Mouse (Mus musculus): ENCODE results near the gene Cacna1c. TPM values are rescaled to one million over a fixed set of nuclear protein-coding genes. Genes with fewer than 3 reads are reported as not detected.
A peak's percentile ranks its signal among the peaks of the same experiment; 100 is the strongest.

Cacna1c gene
- polyA plus RNA-seq, 1 experiment from 2014 or later = 0.23 TPM

- Histone ChIP-seq H3K4me3 (ENCODE audit: low read depth, low read length) (no peak overlapping the region), H3K27me3 (ENCODE audit: insufficient read depth, low read length) (no peaks in the 10 kb centered on the region), H3K9ac (replicated peaks) (no peak overlapping the region), H3K4me2 (ENCODE audit: low read depth, low read length) (no peak overlapping the region), H3K9me3 (ENCODE audit: low read length) (no peaks in the 10 kb centered on the region), H3K4me1 (ENCODE audit: insufficient read depth) (no peaks in the 10 kb centered on the region), H3K36me3 (replicated peaks; ENCODE audit: insufficient read depth, low read length) (no peaks in the 10 kb centered on the region), H3K27ac (ENCODE audit: low read depth) (no peak overlapping the region)
- no peak for DNase-seq
- ATAC-seq = no peak
- WGBS (ENCODE audit: insufficient replicate concordance) = 71% methylated on average over 5 of the region's 5 CpGs
- TF ChIP-seq CTCF (IDR thresholded peaks at IDR 0.05; ENCODE audit: low read depth) (no peak), EP300 (IDR thresholded peaks at IDR 0.05; ENCODE audit: low read depth) (no peak)
These were observed 127.1 kb downstream of the Cacna1c start for GRCm38 (mm10) chr6:119069145-119069544.

DNA sequence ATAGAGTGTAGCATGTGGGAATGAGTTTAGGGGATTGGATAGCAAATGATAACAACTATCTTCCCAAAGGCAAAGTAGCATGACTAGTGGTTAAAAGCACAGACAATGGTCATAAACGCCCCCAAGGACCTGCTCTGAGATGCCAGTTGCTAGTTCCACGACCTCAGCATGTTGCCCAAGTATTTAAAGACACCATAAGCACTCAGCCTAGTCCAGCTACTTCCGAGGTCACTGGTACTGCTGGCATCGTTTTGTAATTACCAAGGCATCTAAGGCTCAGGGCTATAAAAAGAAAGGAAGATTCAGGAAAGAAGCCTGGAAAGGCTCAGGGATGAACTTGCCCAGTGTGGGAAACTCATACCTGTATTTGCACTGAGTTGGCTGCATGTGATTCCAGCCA, 127.6 kb downstream of the Cacna1c start:
- H3K4me3 ChIP-seq (ENCODE audit: low read depth, low read length) = no peak overlapping the region
- no peaks in the 10 kb centered on the region for H3K9me3 ChIP-seq (ENCODE audit: low read length)
- no peaks in the 10 kb centered on the region for H3K27me3 ChIP-seq (ENCODE audit: insufficient read depth, low read length)
- H3K4me1 ChIP-seq (ENCODE audit: insufficient read depth) = no peaks in the 10 kb centered on the region
- ATAC-seq = no peak
- no peaks in the 10 kb centered on the region for H3K36me3 ChIP-seq (replicated peaks; ENCODE audit: insufficient read depth, low read length)
- H3K9ac ChIP-seq (replicated peaks) = no peak overlapping the region
- WGBS (ENCODE audit: insufficient replicate concordance) = 55% methylated on average over 4 of the region's 4 CpGs
- no peak for DNase-seq
- TF ChIP-seq CTCF (IDR thresholded peaks at IDR 0.05; ENCODE audit: low read depth) (no peak), EP300 (IDR thresholded peaks at IDR 0.05; ENCODE audit: low read depth) (no peak)
- no peak overlapping the region for H3K4me2 ChIP-seq (ENCODE audit: low read depth, low read length)
- no peak overlapping the region for H3K27ac ChIP-seq (ENCODE audit: low read depth)

GRCm38 (mm10) chr6:119064961-119065360, 131.3 kb downstream of the Cacna1c start:
- Histone ChIP-seq H3K27ac (ENCODE audit: low read depth) (no peak overlapping the region), H3K36me3 (replicated peaks; ENCODE audit: insufficient read depth, low read length) (no peaks in the 10 kb centered on the region), H3K4me1 (ENCODE audit: insufficient read depth) (no peaks in the 10 kb centered on the region), H3K4me3 (ENCODE audit: low read depth, low read length) (no peak overlapping the region), H3K27me3 (ENCODE audit: insufficient read depth, low read length) (no peaks in the 10 kb centered on the region), H3K9ac (replicated peaks) (no peak overlapping the region), H3K9me3 (ENCODE audit: low read length) (no peaks in the 10 kb centered on the region), H3K4me2 (ENCODE audit: low read depth, low read length) (no peak overlapping the region)
- WGBS (ENCODE audit: insufficient replicate concordance) = 60% methylated on average over 5 of the region's 5 CpGs
- DNase-seq = no peak
- peak; percentile 93 for ATAC-seq
- no peak for TF ChIP-seq EP300 (IDR thresholded peaks at IDR 0.05; ENCODE audit: low read depth)
- TF ChIP-seq CTCF (IDR thresholded peaks at IDR 0.05; ENCODE audit: low read depth) = no peak

DNA sequence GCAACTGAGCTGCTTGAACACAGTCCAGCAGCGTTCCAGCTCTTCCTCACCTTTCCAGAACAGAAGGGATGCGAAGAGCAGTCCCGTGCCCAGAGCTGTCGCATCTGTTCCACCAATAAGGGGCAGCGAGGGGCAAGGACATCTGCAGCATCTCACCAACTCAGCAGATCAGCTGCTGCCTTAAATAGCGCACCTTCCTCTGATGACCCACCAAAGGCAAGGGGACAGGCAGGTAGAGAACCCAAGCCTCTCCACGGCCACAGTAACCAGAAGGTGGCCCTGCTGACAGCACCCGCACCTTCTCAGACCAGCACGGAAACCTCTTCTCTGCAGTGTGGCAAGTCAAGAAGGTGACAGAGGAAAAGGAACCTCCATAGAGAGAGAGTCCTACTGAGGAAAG, 131.8 kb downstream of the Cacna1c start:
- Histone ChIP-seq H3K27ac (ENCODE audit: low read depth) (no peak overlapping the region), H3K36me3 (replicated peaks; ENCODE audit: insufficient read depth, low read length) (no peaks in the 10 kb centered on the region), H3K9me3 (ENCODE audit: low read length) (no peaks in the 10 kb centered on the region), H3K4me2 (ENCODE audit: low read depth, low read length) (no peak overlapping the region), H3K4me1 (ENCODE audit: insufficient read depth) (no peaks in the 10 kb centered on the region), H3K4me3 (ENCODE audit: low read depth, low read length) (no peak overlapping the region), H3K27me3 (ENCODE audit: insufficient read depth, low read length) (no peaks in the 10 kb centered on the region), H3K9ac (replicated peaks) (no peak overlapping the region)
- TF ChIP-seq CTCF (IDR thresholded peaks at IDR 0.05; ENCODE audit: low read depth) (no peak), EP300 (IDR thresholded peaks at IDR 0.05; ENCODE audit: low read depth) (no peak)
- ATAC-seq = no peak
- no peak for DNase-seq
- WGBS (ENCODE audit: insufficient replicate concordance) = 88% methylated on average over 9 of the region's 9 CpGs

- H3K4me2 ChIP-seq (ENCODE audit: low read depth, low read length) = no peak overlapping the region
- TF ChIP-seq CTCF (IDR thresholded peaks at IDR 0.05; ENCODE audit: low read depth) = no peak
- TF ChIP-seq EP300 (IDR thresholded peaks at IDR 0.05; ENCODE audit: low read depth) = no peak
- H3K9me3 ChIP-seq (ENCODE audit: low read length) = no peaks in the 10 kb centered on the region
- no peak overlapping the region for H3K4me3 ChIP-seq (ENCODE audit: low read depth, low read length)
- ATAC-seq (no peak), DNase-seq (no peak)
- no peak overlapping the region for H3K27ac ChIP-seq (ENCODE audit: low read depth)
- no peaks in the 10 kb centered on the region for H3K27me3 ChIP-seq (ENCODE audit: insufficient read depth, low read length)
- no peaks in the 10 kb centered on the region for H3K4me1 ChIP-seq (ENCODE audit: insufficient read depth)
- H3K36me3 ChIP-seq (replicated peaks; ENCODE audit: insufficient read depth, low read length) = no peaks in the 10 kb centered on the region
- H3K9ac ChIP-seq (replicated peaks) = no peak overlapping the region
These were observed 133.5 kb downstream of the Cacna1c start for GRCm38 (mm10) chr6:119062695-119063094.

- WGBS (ENCODE audit: insufficient replicate concordance) = 65% methylated on average over 3 of the region's 3 CpGs
- ATAC-seq (no peak), DNase-seq (no peak)
- Histone ChIP-seq H3K4me3 (ENCODE audit: low read depth, low read length) (no peak overlapping the region), H3K36me3 (replicated peaks; ENCODE audit: insufficient read depth, low read length) (no peaks in the 10 kb centered on the region), H3K27ac (ENCODE audit: low read depth) (no peak overlapping the region), H3K9me3 (ENCODE audit: low read length) (no peaks in the 10 kb centered on the region), H3K9ac (replicated peaks) (no peak overlapping the region), H3K4me1 (ENCODE audit: insufficient read depth) (no peaks in the 10 kb centered on the region), H3K4me2 (ENCODE audit: low read depth, low read length) (no peak overlapping the region), H3K27me3 (ENCODE audit: insufficient read depth, low read length) (no peaks in the 10 kb centered on the region)
- TF ChIP-seq CTCF (IDR thresholded peaks at IDR 0.05; ENCODE audit: low read depth) (no peak), EP300 (IDR thresholded peaks at IDR 0.05; ENCODE audit: low read depth) (no peak)
These were observed 137.3 kb downstream of the Cacna1c start for GRCm38 (mm10) chr6:119058896-119059295.

- no peak overlapping the region for H3K4me3 ChIP-seq (ENCODE audit: low read depth, low read length)
- no peak overlapping the region for H3K9ac ChIP-seq (replicated peaks)
- DNase-seq (no peak), ATAC-seq (no peak)
- TF ChIP-seq EP300 (IDR thresholded peaks at IDR 0.05; ENCODE audit: low read depth) = no peak
- no peak overlapping the region for H3K27ac ChIP-seq (ENCODE audit: low read depth)
- H3K27me3 ChIP-seq (ENCODE audit: insufficient read depth, low read length) = no peaks in the 10 kb centered on the region
- WGBS (ENCODE audit: insufficient replicate concordance) = 58% methylated on average over 8 of the region's 8 CpGs
- H3K36me3 ChIP-seq (replicated peaks; ENCODE audit: insufficient read depth, low read length) = no peaks in the 10 kb centered on the region
- no peaks in the 10 kb centered on the region for H3K9me3 ChIP-seq (ENCODE audit: low read length)
- H3K4me2 ChIP-seq (ENCODE audit: low read depth, low read length) = no peak overlapping the region
- H3K4me1 ChIP-seq (ENCODE audit: insufficient read depth) = no peaks in the 10 kb centered on the region
These were observed 137.8 kb downstream of the Cacna1c start for GRCm38 (mm10) chr6:119058461-119058860.

Data from liver, postnatal 0 days (tissue).